Mouse (Mus musculus) liver, embryonic 13.5 days (tissue): ENCODE results near the gene Cbr3. TPM values are rescaled to one million over a fixed set of nuclear protein-coding genes. Genes with fewer than 3 reads are reported as not detected.

ENCODE experiments used
- ATAC-seq: fragments of 200-750 bp; cut with Nextera tagmentation; 2 replicates; pipeline ENCODE4 v1.8.0; 2017; ENCODE audit warnings: low read depth, mild to moderate bottlenecking, moderate number of reproducible peaks, moderate library complexity
- DNase-seq: peaks from one replicate; pipeline ENCODE4 v3.0.0; 2022
- H3K27ac ChIP-seq: fragments of 300-500 bp; sonication (generic); 2 replicates; pipeline ENCODE4 v1.5.1; 2015; ENCODE audit warnings: moderate library complexity, mild to moderate bottlenecking, inconsistent platforms
- H3K27me3 ChIP-seq: fragments of 300-500 bp; sonication (generic); 2 replicates; pipeline ENCODE4 v1.6.1; 2015; ENCODE audit warnings: mild to moderate bottlenecking, inconsistent platforms
- H3K36me3 ChIP-seq: fragments of 300-500 bp; sonication (generic); 2 replicates; pipeline ENCODE4 v1.6.1; 2015; ENCODE audit warnings: mild to moderate bottlenecking, inconsistent platforms
- H3K4me1 ChIP-seq: fragments of 300-500 bp; sonication (generic); replicated peaks from 2 replicates; pipeline ENCODE4 v1.6.1; 2015; ENCODE audit warnings: inconsistent platforms
- H3K4me2 ChIP-seq: fragments of 300-500 bp; sonication (generic); 2 replicates; pipeline ENCODE4 v1.6.1; 2015; ENCODE audit warnings: inconsistent platforms, mild to moderate bottlenecking, moderate library complexity
- H3K4me3 ChIP-seq: fragments of 300-500 bp; sonication (generic); replicated peaks from 2 replicates; pipeline ENCODE4 v1.5.1; 2015; ENCODE audit warnings: mild to moderate bottlenecking, inconsistent platforms
- H3K9ac ChIP-seq: fragments of 300-500 bp; sonication (generic); 2 replicates; pipeline ENCODE4 v1.6.1; 2015; ENCODE audit warnings: mild to moderate bottlenecking, inconsistent platforms
- H3K9me3 ChIP-seq: fragments of 300-500 bp; sonication (generic); replicated peaks from 2 replicates; pipeline ENCODE4 v1.6.1; 2016; ENCODE audit warnings: inconsistent platforms
- WGBS: fragments of 180-500 bp; shearing (Covaris S2); methylation state at CpG from one replicate; pipeline ENCODE4 v1.1.7; 2015; ENCODE audit not compliant: insufficient replicate concordance; 5-methylcytosine and 5-hydroxymethylcytosine counted together
- polyA plus RNA-seq: library from polyadenylated mRNA; unstranded; fragments of >200 nt; fragmentation: Nextera tagmentation; extraction: Ambion mirVana; gene quantifications from 2 replicates; pipeline ENCODE4 v1.2.1, GENCODE M21; 2015

Cbr3 gene
- polyA plus RNA-seq, 1 experiment from 2014 or later: 0.16 TPM

GRCm38 (mm10) chr16:93729801-93730721 lies 47.0 kb downstream of the Cbr3 start:
- Histone ChIP-seq H3K27ac (no peak overlapping the region), H3K4me3 (no peak overlapping the region), H3K9me3 (no peaks in the 10 kb centered on the region), H3K4me1 (peaks cover 55% of the 10 kb centered on the region), H3K4me2 (no peak overlapping the region), H3K36me3 (peaks cover 6% of the 10 kb centered on the region; the same call in 1 of the 2 replicates), H3K27me3 (no peaks in the 10 kb centered on the region), H3K9ac (no peak overlapping the region)
- WGBS: 78% methylated on average over 23 of the region's 23 CpGs
- ATAC-seq (no peak; the same call in 1 of the 2 replicates), DNase-seq (no peak)

GRCm38 (mm10) chr16:93731310-93731709 lies 48.3 kb downstream of the Cbr3 start:
- Histone ChIP-seq H3K4me2 (no peak overlapping the region), H3K9me3 (no peaks in the 10 kb centered on the region), H3K27me3 (no peaks in the 10 kb centered on the region), H3K4me3 (no peak overlapping the region), H3K4me1 (peaks cover 45% of the 10 kb centered on the region), H3K27ac (no peak overlapping the region), H3K9ac (no peak overlapping the region), H3K36me3 (peaks cover 7% of the 10 kb centered on the region; the same call in 1 of the 2 replicates)
- ATAC-seq (no peak), DNase-seq (no peak)
- WGBS: 69% methylated on average over 8 of the region's 8 CpGs

- Histone ChIP-seq H3K9me3 (no peaks in the 10 kb centered on the region), H3K27ac (0 out of 2 replicates have a peak overlapping the region, but pooled peaks have one; percentile 8), H3K4me1 (peaks cover 49% of the 10 kb centered on the region), H3K27me3 (no peaks in the 10 kb centered on the region), H3K4me3 (no peak overlapping the region), H3K9ac (no peak overlapping the region), H3K36me3 (peaks cover 9% of the 10 kb centered on the region; the same call in 1 of the 2 replicates), H3K4me2 (no peak overlapping the region)
- 73% methylated on average over 18 of the region's 18 CpGs for WGBS
- DNase-seq (no peak), ATAC-seq (peak; percentile 35)
These were observed 50.0 kb downstream of the Cbr3 start for GRCm38 (mm10) chr16:93732875-93733569.

- DNase-seq (no peak), ATAC-seq (no peak)
- Histone ChIP-seq H3K36me3 (peaks cover 35% of the 10 kb centered on the region), H3K9me3 (no peaks in the 10 kb centered on the region), H3K9ac (no peak overlapping the region), H3K27ac (no peak overlapping the region), H3K4me1 (peaks cover 43% of the 10 kb centered on the region), H3K27me3 (no peaks in the 10 kb centered on the region), H3K4me2 (no peak overlapping the region), H3K4me3 (no peak overlapping the region)
- WGBS: 87% methylated on average over 11 of the region's 11 CpGs
These were observed 56.2 kb downstream of the Cbr3 start for GRCm38 (mm10) chr16:93739251-93739650.

Other genes with a start within 250 kb of the Cbr3 start
- gene Setd4, start 79.2 kb upstream of the Cbr3 start, polyA plus RNA-seq: 6.0 and 7.0 TPM in 2 replicates
- gene Cbr1, start 77.4 kb upstream of the Cbr3 start, polyA plus RNA-seq: 22.9 and 26.1 TPM in 2 replicates
- not detected in 2 replicates for gene Gm5678, start 55.1 kb upstream of the Cbr3 start, polyA plus RNA-seq
- gene Dop1b, start 28.7 kb downstream of the Cbr3 start, polyA plus RNA-seq: 8.7 and 10.3 TPM in 2 replicates
- gene Morc3, start 148.9 kb downstream of the Cbr3 start, polyA plus RNA-seq: 19.1 and 22.3 TPM in 2 replicates
- 58.1 and 65.6 TPM in 2 replicates for gene Chaf1b, start 200.7 kb downstream of the Cbr3 start, polyA plus RNA-seq